Mouse (Mus musculus) lung, embryonic 15.5 days (tissue): Measurements from ENCODE around the gene Efcab11. TPM values are rescaled to one million over a fixed set of nuclear protein-coding genes. Genes with fewer than 3 reads are reported as not detected.

Experiments
- ATAC-seq: fragments of 200-750 bp; cut with Nextera tagmentation; 2 replicates; pipeline ENCODE4 v1.8.0; 2017; ENCODE audit warnings: moderate number of reproducible peaks, borderline replicate concordance; ENCODE audit not compliant: low FRiP score, low TSS enrichment; ENCODE audit errors: extremely low read depth
- H3K27ac ChIP-seq: fragments of 300-500 bp; sonication (generic); 2 replicates; pipeline ENCODE4 v1.5.1; 2015; ENCODE audit warnings: moderate library complexity, mild to moderate bottlenecking, inconsistent platforms
- H3K27me3 ChIP-seq: fragments of 300-500 bp; sonication (generic); 2 replicates; pipeline ENCODE4 v1.6.1; 2015; ENCODE audit warnings: inconsistent platforms
- H3K36me3 ChIP-seq: fragments of 300-500 bp; sonication (generic); 2 replicates; pipeline ENCODE4 v1.6.1; 2015; ENCODE audit warnings: inconsistent platforms
- H3K4me1 ChIP-seq: fragments of 300-500 bp; sonication (generic); 2 replicates; pipeline ENCODE4 v1.6.1; 2015; ENCODE audit warnings: inconsistent platforms
- H3K4me2 ChIP-seq: fragments of 300-500 bp; sonication (generic); 2 replicates; pipeline ENCODE4 v1.6.1; 2015; ENCODE audit warnings: inconsistent platforms, mild to moderate bottlenecking, moderate library complexity
- H3K4me3 ChIP-seq: fragments of 300-500 bp; sonication (generic); 2 replicates; pipeline ENCODE4 v1.5.1; 2015; ENCODE audit warnings: mild to moderate bottlenecking, inconsistent platforms
- H3K9ac ChIP-seq: fragments of 300-500 bp; sonication (generic); 2 replicates; pipeline ENCODE4 v1.6.1; 2015; ENCODE audit warnings: inconsistent platforms
- H3K9me3 ChIP-seq: fragments of 300-500 bp; sonication (generic); 2 replicates; pipeline ENCODE4 v1.6.1; 2016; ENCODE audit warnings: inconsistent platforms
- WGBS: fragments of 180-500 bp; shearing (Covaris S2); methylation state at CpG from one replicate; pipeline ENCODE4 v1.1.7; 2015; 5-methylcytosine and 5-hydroxymethylcytosine counted together
- polyA plus RNA-seq: library from polyadenylated mRNA; unstranded; fragments of >200 nt; fragmentation: Nextera tagmentation; extraction: Ambion mirVana; gene quantifications from 2 replicates; pipeline ENCODE4 v1.2.1, GENCODE M21; 2015

The Efcab11 gene
- polyA plus RNA-seq, 1 experiment from 2014 or later: 19.2 TPM

DNA sequence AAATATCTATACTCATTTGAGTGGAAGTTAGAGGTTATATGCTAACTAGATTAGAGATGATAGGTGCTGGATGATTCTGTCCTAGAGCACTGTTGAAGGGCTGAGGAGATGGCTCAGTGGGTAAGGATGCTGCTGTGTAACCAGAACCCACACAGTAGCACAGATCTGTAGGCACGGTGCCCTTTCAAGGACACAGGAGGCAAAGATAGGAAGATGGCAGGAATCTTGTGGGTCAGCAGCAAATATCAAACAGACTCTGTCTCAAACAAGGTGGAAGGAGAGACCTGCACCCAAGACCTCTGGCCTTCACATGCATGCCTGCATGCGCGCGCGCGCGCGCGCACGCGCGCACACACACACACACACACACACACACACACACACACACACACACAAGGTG lies 160.0 kb downstream of the Efcab11 start:
- Histone ChIP-seq H3K9me3 (no peaks in the 10 kb centered on the region), H3K4me1 (no peaks in the 10 kb centered on the region), H3K9ac (no peak overlapping the region), H3K4me3 (no peak overlapping the region), H3K27ac (no peak overlapping the region), H3K4me2 (no peak overlapping the region), H3K36me3 (no peaks in the 10 kb centered on the region), H3K27me3 (no peaks in the 10 kb centered on the region)
- ATAC-seq: no peak
- WGBS: 98% methylated on average over 11 of the region's 12 CpGs

DNA sequence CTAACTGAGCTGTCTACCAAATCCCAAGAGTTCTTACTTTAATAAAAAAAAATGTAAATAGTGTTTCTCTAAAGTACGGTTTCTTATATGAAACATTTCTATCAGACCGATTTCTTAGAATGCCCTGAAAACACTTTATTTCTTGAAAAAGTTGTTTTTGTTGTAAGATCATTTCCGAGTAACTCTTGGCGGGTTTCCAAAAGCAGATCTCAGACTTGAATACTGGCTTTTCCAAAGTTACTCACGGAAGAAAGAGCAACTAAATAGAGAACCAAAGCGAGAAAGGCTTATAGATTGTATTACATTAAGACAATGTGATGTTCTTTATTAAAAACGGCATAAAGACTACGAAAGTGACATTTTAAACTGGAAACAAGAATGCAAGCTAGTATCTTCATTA lies 160.4 kb downstream of the Efcab11 start:
- Histone ChIP-seq H3K9ac (no peak overlapping the region), H3K4me2 (no peak overlapping the region), H3K4me3 (no peak overlapping the region), H3K4me1 (no peaks in the 10 kb centered on the region), H3K9me3 (no peaks in the 10 kb centered on the region), H3K36me3 (no peaks in the 10 kb centered on the region), H3K27me3 (no peaks in the 10 kb centered on the region), H3K27ac (no peak overlapping the region)
- 56% methylated on average over 8 of the region's 8 CpGs for WGBS
- ATAC-seq: no peak

DNA sequence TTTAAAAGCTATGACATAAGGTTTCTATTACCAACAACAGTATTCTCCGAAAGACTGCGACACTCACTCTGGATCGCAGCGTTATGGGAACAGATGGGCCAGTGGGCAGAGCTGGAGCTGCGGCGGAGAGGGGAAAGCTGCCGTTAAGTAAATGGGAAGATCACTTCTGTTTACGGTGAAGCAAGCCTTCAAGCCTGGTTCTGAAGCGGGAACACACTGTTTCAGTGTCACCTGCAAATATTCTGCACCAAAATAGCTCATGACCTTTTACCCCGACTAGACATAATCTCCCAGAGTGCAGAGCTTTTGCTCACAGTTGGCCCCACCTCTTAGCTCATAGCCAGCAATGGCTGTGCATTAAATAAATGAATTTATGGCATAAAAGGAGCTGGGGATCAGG lies 162.9 kb downstream of the Efcab11 start:
- Histone ChIP-seq H3K4me1 (no peaks in the 10 kb centered on the region), H3K9me3 (no peaks in the 10 kb centered on the region), H3K4me3 (no peak overlapping the region), H3K9ac (no peak overlapping the region), H3K4me2 (no peak overlapping the region), H3K27ac (no peak overlapping the region), H3K27me3 (no peaks in the 10 kb centered on the region), H3K36me3 (no peaks in the 10 kb centered on the region)
- ATAC-seq: no peak
- WGBS: 58% methylated on average over 10 of the region's 10 CpGs

DNA sequence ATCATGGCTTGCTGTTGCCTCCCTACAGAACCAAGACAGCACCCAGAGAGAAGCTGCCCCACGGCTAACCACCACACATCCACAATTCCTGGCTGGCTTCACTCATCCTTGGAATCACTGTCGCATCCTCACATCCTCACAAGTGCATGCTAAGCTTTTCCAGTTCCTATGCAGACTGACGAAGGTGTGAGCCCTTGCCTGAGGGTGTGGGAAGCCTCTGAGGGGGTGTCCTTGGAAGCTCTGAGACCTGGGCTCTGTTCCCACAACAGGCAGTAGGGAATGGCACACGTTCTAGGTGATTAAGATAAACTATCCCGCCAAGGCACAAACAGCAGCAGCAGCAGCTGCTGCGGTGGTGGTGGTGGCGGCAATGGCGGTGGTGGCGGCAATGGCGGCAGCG lies 164.5 kb downstream of the Efcab11 start:
- Histone ChIP-seq H3K36me3 (no peaks in the 10 kb centered on the region), H3K4me2 (no peak overlapping the region), H3K9me3 (no peaks in the 10 kb centered on the region), H3K9ac (no peak overlapping the region), H3K4me1 (no peaks in the 10 kb centered on the region), H3K27me3 (no peaks in the 10 kb centered on the region), H3K27ac (no peak overlapping the region), H3K4me3 (no peak overlapping the region)
- ATAC-seq: no peak
- WGBS: 75% methylated on average over 11 of the region's 11 CpGs

DNA sequence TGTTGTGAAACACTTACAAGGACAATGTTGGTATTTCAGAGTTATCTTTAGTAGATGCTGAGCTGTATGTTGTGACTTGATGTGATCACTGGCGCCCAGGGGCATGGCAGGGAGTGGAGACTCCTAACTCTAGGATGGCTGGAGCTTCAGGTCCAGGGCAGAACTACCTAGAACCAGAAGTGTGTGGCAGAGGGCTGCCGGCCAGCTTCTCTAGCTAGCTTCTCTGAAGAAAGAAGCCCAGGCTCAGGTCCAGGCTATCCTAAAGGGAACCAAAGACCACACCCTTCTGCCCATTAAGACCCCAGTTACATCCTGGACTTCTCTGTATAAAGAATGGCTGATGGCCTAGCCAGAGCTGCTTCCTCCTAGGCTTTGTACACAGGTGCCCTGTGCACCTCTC lies 166.1 kb downstream of the Efcab11 start:
- H3K27ac ChIP-seq: no peak overlapping the region
- H3K9ac ChIP-seq: no peak overlapping the region
- no peaks in the 10 kb centered on the region for H3K27me3 ChIP-seq
- H3K4me3 ChIP-seq: no peak overlapping the region
- no peaks in the 10 kb centered on the region for H3K9me3 ChIP-seq
- H3K4me2 ChIP-seq: no peak overlapping the region
- no peak for ATAC-seq
- no peaks in the 10 kb centered on the region for H3K36me3 ChIP-seq
- 85% methylated on average over 2 of the region's 2 CpGs for WGBS
- no peaks in the 10 kb centered on the region for H3K4me1 ChIP-seq

DNA sequence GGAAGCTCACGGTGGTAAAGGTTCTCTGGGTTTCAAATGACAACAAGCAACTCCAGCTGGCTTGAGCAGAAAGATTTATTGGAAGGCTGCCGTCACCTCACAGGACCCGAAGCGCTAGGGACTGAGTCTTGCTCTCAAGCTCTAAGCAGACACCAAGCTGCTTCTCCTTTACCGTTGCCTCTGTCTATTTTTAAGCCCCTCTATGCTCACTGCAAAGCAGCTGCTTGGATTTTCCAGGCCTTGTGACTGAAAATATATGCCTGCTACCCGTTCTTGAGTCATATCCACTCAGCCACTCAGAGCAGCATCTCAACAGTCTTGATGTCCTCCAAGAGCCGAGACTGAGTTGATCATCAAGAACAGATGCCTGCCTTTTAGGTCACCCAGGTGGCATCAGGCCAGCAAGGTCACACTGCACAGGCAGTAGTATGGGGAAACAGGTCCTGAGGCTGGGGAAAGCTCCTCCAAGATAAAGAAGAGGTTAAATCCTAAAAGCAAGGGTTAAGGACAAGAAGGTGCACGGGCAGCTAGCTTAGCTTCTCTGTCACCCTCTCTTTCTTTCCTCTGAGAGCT lies 168.1 kb downstream of the Efcab11 start:
- Histone ChIP-seq H3K27ac (no peak overlapping the region), H3K36me3 (no peaks in the 10 kb centered on the region), H3K4me2 (no peak overlapping the region), H3K4me1 (no peaks in the 10 kb centered on the region), H3K9ac (no peak overlapping the region), H3K9me3 (no peaks in the 10 kb centered on the region), H3K27me3 (no peaks in the 10 kb centered on the region), H3K4me3 (no peak overlapping the region)
- 55% methylated on average over 8 of the region's 8 CpGs for WGBS
- ATAC-seq: no peak

DNA sequence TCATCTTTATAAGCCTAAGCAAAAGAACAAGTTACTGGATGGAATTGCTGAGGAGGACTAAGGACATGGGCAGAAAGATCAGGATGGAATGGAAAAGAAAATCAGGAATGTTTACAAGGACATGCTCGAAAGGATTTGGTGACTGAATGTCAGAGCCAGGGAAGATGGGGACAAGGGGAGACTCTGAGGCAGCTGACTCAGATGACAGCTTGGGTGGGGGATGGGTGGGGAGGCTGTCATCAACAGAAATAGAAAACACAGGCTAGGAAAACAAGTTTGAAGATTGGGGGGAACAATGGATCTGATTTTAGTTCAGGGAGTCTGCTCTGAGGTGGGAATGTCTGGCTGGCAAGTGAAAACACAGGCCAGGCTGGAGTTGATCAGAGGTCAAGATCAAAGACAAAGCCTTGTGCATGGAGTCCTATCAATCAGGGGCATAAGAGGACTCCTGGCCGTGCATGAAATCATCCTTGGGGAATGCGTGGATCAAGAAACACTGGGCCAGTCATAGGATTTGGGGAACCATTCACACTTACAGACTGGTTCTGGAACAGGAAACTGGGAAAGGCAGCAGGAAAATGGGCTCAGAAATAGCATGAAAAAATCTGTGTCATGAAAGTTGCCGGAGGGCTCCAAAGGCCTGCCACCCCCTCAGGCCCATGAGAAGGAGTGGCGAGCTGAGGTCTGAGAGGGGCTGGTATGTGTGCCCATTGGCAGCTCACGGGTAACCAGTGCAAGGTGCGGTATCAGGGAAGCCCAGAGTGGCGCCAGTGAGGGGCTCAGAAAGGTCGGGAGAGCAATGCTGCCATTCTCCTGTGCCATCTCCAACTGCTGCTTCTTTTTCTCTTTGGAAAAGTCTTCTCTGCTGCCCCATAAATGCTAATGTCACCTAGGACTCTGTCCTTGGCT lies 168.9 kb downstream of the Efcab11 start:
- Histone ChIP-seq H3K27me3 (no peaks in the 10 kb centered on the region), H3K9me3 (no peaks in the 10 kb centered on the region), H3K4me2 (no peak overlapping the region), H3K9ac (no peak overlapping the region), H3K4me1 (no peaks in the 10 kb centered on the region), H3K36me3 (no peaks in the 10 kb centered on the region), H3K4me3 (no peak overlapping the region), H3K27ac (no peak overlapping the region)
- no peak for ATAC-seq
- WGBS: 61% methylated on average over 9 of the region's 9 CpGs

DNA sequence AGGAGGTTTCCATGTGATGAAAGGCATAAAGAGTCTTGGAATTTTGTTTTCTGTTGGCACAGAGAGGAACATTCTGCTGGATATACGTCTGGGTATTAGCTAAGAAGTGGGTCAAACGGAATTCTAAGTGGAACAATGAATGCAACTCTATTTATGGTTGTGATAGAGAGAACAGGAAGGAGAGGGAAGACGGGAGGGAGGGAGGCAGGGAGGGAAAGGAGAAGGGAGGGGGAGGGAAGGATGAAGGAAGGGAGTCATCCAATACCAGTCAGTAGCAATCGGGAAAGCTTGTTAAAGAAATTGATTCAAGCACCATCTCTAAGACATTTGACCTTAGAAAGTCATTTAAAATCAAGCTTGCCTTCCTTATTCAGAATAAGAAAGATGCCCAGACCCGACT lies 172.0 kb downstream of the Efcab11 start:
- Histone ChIP-seq H3K9me3 (no peaks in the 10 kb centered on the region), H3K36me3 (no peaks in the 10 kb centered on the region), H3K4me1 (no peaks in the 10 kb centered on the region), H3K4me3 (no peak overlapping the region), H3K9ac (no peak overlapping the region), H3K4me2 (no peak overlapping the region), H3K27me3 (no peaks in the 10 kb centered on the region), H3K27ac (no peak overlapping the region)
- 44% methylated on average over 5 of the region's 5 CpGs for WGBS
- ATAC-seq: no peak

DNA sequence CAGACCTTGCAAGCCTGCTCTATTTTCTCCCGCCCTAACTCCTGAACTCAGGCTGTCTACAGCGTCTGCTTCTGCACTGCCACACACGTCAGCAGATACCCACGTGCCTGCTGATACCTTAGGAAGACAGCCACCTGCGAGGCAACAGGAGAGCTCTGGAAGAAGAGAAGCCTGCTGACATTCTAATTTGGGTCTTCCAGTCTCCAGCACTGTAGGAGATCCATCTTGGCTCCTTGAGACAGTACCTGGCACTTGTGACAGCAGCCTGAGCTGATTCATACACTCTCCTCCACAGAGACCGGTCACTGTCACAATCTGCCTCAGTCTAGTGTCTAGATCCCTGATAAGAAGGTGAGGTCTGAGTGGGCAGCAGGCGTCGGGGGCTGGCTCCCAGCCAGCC lies 182.0 kb downstream of the Efcab11 start:
- Histone ChIP-seq H3K9ac (no peak overlapping the region), H3K4me3 (no peak overlapping the region), H3K4me2 (no peak overlapping the region), H3K4me1 (no peaks in the 10 kb centered on the region), H3K27ac (no peak overlapping the region), H3K36me3 (no peaks in the 10 kb centered on the region), H3K27me3 (no peaks in the 10 kb centered on the region), H3K9me3 (no peaks in the 10 kb centered on the region)
- no peak for ATAC-seq
- WGBS: 75% methylated on average over 8 of the region's 8 CpGs

DNA sequence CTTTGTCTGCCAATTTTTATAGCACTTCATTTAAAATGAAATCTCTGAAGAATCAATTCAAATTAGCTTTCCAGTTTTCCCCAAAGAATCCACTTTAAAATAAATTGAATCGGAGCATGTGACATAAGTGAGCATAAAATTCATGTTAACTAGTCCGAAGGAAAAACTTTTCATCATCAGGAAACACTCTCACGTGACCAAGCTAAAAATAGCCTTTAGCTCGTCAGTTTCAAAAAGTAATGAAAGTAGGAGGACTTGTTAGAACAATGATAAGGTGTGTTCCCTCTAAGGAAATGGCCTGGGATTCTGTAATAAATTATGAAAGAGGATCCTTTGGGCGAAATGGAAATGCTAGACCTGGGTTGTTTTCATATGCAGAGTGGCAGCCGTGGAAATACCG lies 183.9 kb downstream of the Efcab11 start:
- 56% methylated on average over 7 of the region's 7 CpGs for WGBS

DNA sequence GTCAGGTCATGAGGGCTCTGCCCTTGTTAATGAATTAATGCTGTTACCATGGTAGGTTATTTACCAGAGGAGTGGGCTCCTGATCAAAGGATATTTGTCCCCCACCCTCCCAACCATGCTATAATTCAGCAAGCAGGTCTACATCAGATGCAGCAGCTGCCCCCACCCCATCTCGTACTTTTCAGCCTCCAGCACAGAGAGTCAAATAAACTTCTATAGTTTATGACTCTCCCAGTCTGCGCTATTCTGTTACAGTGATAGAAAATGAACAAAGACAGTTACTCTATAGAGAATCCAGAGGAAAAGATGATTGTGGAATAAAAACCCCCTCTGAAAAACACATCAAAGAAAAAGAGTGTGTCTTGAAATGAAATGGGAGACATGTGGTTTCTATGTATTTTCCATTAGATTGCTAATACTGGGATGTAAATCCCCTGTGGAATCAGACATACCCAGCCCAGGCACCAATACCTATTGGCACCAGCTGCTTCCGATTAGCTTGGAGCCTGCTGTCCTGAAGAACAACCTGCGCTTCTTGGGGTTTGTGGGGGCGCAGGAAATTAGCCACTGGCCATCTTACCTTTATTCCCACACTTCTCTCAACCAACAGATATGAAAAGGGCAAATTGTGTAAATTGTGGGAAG lies 184.7 kb downstream of the Efcab11 start:
- no peak overlapping the region for H3K9ac ChIP-seq
- H3K4me3 ChIP-seq: no peak overlapping the region
- H3K27me3 ChIP-seq: no peaks in the 10 kb centered on the region
- H3K4me2 ChIP-seq: no peak overlapping the region
- no peak overlapping the region for H3K27ac ChIP-seq
- 90% methylated on average over 5 of the region's 5 CpGs for WGBS
- no peaks in the 10 kb centered on the region for H3K4me1 ChIP-seq
- no peaks in the 10 kb centered on the region for H3K9me3 ChIP-seq
- ATAC-seq: no peak
- H3K36me3 ChIP-seq: no peaks in the 10 kb centered on the region

More for the DNA sequence above, 183.9 kb downstream of the Efcab11 start:
- Histone ChIP-seq H3K4me1 (no peaks in the 10 kb centered on the region), H3K27me3 (no peaks in the 10 kb centered on the region), H3K9me3 (no peaks in the 10 kb centered on the region), H3K4me3 (no peak overlapping the region), H3K27ac (no peak overlapping the region), H3K36me3 (no peaks in the 10 kb centered on the region), H3K9ac (no peak overlapping the region), H3K4me2 (no peak overlapping the region)
- ATAC-seq: no peak

DNA sequence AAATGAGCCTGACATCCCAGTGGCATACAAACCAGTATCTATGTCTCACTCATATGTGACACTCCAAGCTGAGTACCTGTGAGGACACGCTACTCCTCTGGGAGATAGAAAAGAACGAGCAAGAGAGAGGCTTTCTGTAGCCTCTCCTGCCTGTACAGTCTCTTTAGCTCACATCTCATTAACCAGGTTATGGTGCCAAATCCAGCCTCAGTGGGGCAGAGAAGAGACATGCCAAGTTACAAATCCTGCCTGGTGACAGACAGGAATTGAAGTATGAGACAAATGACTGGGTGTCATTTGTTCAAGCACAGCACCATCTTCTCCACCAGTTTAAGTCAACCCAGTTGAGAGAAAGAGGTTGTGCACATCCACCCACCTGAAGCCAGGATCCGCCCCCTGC lies 190.2 kb downstream of the Efcab11 start:
- Histone ChIP-seq H3K4me2 (no peak overlapping the region), H3K4me1 (no peaks in the 10 kb centered on the region), H3K27ac (no peak overlapping the region), H3K9ac (no peak overlapping the region), H3K27me3 (no peaks in the 10 kb centered on the region), H3K36me3 (no peaks in the 10 kb centered on the region), H3K9me3 (no peaks in the 10 kb centered on the region), H3K4me3 (no peak overlapping the region)
- ATAC-seq: no peak
- WGBS: 95% methylated on average over 3 of the region's 3 CpGs
